Mouse (Mus musculus) heart, embryonic 10.5 days (tissue): ENCODE measurements around the gene Fmnl1. TPM values are rescaled to one million over a fixed set of nuclear protein-coding genes. Genes with fewer than 3 reads are reported as not detected.
A peak's percentile ranks its signal among the peaks of the same experiment; 100 is the strongest.

ENCODE experiments used
- DNase-seq: peaks from one replicate; pipeline ENCODE4 v3.0.0-alpha.2; 2017; ENCODE audit warnings: low spot score
- H3K27ac ChIP-seq: fragments of 300-500 bp; sonication (generic); 2 replicates; pipeline ENCODE4 v1.5.1; 2016; ENCODE audit warnings: mild to moderate bottlenecking
- H3K27me3 ChIP-seq: fragments of 300-500 bp; sonication (generic); 2 replicates; pipeline ENCODE4 v1.6.1; 2016; ENCODE audit warnings: mild to moderate bottlenecking; ENCODE audit not compliant: poor library complexity, insufficient read depth, severe bottlenecking
- H3K36me3 ChIP-seq: fragments of 300-500 bp; sonication (generic); 2 replicates; pipeline ENCODE4 v1.6.1; 2016; ENCODE audit warnings: mild to moderate bottlenecking, moderate library complexity
- H3K4me1 ChIP-seq: fragments of 300-500 bp; sonication (generic); 2 replicates; pipeline ENCODE4 v1.6.1; 2016; ENCODE audit warnings: mild to moderate bottlenecking
- H3K4me3 ChIP-seq: fragments of 300-500 bp; sonication (generic); 2 replicates; pipeline ENCODE4 v1.5.1; 2016; ENCODE audit warnings: mild to moderate bottlenecking, moderate library complexity
- H3K9me3 ChIP-seq: fragments of 300-500 bp; sonication (generic); 2 replicates; pipeline ENCODE4 v1.6.1; 2016; ENCODE audit warnings: mild to moderate bottlenecking, moderate library complexity
- WGBS: fragments of 180-500 bp; shearing (Covaris S2); methylation state at CpG from one replicate; pipeline ENCODE4 v1.1.7; 2016; 5-methylcytosine and 5-hydroxymethylcytosine counted together
- polyA plus RNA-seq: library from polyadenylated mRNA; unstranded; fragments of >200 nt; fragmentation: Nextera tagmentation; extraction: Ambion mirVana; gene quantifications from 2 replicates; pipeline ENCODE4 v1.2.1, GENCODE M21; 2016

Fmnl1 gene
- 0.92 and 1.2 TPM in 2 replicates for polyA plus RNA-seq

DNA sequence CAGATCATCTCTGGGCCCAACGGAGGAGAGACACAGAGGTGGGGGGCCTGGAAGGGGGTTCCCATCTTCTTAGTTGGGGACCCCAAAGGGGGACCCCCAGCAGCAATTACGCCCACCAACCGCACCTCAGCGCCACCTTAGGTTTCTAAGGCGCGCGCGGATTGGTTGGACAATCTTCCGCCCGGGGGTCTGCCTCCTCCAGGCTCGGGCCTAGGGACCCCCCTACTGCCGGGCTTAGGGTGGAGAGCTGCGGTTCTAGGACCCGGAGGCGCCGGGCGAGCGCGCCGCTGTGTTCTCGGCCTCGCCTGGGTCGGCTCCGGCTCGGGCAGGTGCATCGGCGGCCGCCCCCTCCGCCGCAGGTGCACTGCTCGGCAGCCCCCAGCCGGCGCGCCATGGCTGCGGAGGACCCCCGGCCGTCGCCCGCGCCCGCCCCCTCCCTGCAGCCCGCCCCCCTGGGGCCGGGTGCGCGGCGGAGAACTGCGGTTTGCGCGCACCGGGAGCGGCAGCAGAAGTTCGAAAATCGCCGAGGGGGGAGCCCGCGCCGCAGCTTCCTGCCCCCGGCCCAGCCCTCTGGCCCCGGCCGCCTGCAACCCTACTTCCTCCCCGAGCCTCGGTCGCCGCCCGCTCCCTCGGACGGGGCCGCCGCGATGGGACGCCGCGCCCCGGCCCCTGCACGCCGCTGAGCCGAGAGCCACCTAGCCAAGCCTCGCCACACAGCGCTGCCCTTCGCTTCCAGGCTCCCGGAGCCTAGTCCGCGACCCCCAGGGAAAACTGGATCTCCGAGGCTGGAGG is at the start of gene Fmnl1:
Gene Fmnl1, plus strand, starts transcription at position 614 of the 792 bp plus-strand sequence.
- Histone ChIP-seq H3K4me1 (peaks cover 40% of the 10 kb centered on the region), H3K4me3 (peak within 1 kb of the TSS; percentile 77), H3K36me3 (no peaks in the 10 kb centered on the region), H3K27me3 (peaks cover 81% of the 10 kb centered on the region), H3K27ac (peak within 1 kb of the TSS; percentile 83), H3K9me3 (peaks cover 3% of the 10 kb centered on the region; the same call in 1 of the 2 replicates)
- WGBS: 1% methylated on average over 77 of the region's 84 CpGs
- no peak for DNase-seq

DNA sequence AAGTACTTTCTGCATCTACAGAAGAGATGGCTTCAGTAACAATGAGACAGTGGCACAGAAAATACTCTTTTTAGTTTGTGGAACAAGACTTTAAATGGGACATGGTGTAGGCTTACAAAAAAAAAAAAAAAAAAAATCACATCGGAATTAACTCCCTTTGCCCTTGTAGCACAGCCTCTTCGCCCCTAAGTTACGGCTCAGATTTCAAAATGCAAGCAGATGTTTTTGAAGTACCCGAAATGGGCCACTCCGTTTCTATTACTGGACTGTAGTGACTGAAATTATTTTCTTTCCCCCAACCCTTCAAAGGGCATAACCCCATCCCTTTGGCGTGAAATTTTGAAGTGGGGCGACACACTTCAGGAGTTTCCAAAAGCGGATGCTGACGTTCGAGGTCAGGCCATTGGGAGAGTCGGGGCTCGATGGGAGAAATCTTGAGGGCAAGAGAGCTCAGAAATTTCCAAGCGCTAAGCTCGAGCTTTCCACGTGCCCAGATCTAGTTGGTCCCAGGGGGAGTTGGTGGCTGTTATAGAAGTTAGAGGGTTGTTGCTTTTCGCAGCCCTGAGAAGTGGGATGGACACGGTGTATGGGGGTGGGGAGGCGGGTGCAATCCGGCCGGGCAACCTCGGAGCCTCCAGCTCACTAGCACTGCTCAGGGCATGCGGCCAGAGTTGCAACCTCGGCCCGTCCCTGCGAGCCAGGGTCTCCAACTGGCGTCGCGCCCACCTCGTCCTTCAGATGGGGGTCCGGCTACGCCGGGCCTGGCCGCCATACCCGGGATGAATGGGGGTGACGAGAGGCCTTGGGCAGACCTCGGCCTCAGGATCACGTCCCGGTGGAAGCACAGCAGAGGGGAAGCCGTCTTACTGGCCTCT is 39.0 kb upstream of the Fmnl1 start, which contains the start of gene Hexim2:
Gene Hexim2, plus strand, starts transcription at position 729 of the 875 bp plus-strand sequence.
- no peaks in the 10 kb centered on the region for H3K9me3 ChIP-seq
- under 1% methylated on average over 39 of the region's 39 CpGs for WGBS
- no peak for DNase-seq
- H3K27me3 ChIP-seq: no peaks in the 10 kb centered on the region
- peak within 1 kb of the TSS; percentile 100 for H3K27ac ChIP-seq
- H3K4me3 ChIP-seq: peak within 1 kb of the TSS; percentile 97
- no peaks in the 10 kb centered on the region for H3K36me3 ChIP-seq
- H3K4me1 ChIP-seq: peaks cover 46% of the 10 kb centered on the region

GRCm38 (mm10) chr11:103132576-103133455 is 38.1 kb upstream of the Fmnl1 start:
- Histone ChIP-seq H3K4me3 (peak overlapping the region; percentile 97), H3K27me3 (no peaks in the 10 kb centered on the region), H3K9me3 (no peaks in the 10 kb centered on the region), H3K36me3 (no peaks in the 10 kb centered on the region), H3K4me1 (peaks cover 46% of the 10 kb centered on the region), H3K27ac (peak overlapping the region; percentile 100)
- under 1% methylated on average over 54 of the region's 58 CpGs for WGBS
- DNase-seq: peak; percentile 99

DNA sequence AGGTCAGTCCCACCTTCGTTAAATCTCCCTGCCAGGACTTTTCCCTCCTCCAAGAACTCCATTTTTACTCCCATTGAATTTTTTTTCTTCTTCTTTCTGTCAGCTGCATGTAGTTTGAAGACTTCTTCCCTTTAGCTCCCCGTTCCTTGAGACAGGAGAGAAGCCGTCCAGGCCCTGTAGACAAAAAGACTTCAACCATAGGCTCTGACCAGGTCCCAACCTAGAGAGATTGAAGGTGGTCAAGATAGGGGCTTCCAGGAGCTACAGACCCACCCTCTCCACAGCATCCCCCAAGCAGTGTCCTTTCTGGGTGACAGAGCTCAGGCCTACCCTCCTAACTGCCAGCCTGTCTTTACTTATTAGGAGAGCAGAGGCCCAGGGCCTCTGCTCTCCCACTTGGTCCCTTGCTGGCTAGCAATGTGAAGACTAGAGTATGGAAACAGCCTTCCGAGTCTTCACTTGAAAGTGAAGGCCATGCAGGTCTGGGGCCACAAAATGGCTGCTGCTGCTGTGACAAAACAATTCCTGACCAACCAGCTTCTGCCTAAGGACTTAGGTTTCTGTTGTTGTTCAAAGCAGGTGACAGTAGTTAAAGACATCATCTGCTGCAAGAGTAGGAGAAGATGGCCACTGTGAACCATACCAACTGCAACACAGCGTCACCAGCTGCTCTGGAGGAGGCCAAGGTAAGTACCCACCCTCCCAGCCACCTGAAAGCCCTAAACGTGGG is 37.3 kb upstream of the Fmnl1 start:
- peaks cover 3% of the 10 kb centered on the region for H3K36me3 ChIP-seq
- peaks cover 46% of the 10 kb centered on the region for H3K4me1 ChIP-seq
- H3K27ac ChIP-seq: peak overlapping the region; percentile 84
- 54% methylated on average over 6 of the region's 6 CpGs for WGBS
- H3K4me3 ChIP-seq: peak overlapping the region; percentile 97
- DNase-seq: no peak
- H3K9me3 ChIP-seq: no peaks in the 10 kb centered on the region
- H3K27me3 ChIP-seq: no peaks in the 10 kb centered on the region

DNA sequence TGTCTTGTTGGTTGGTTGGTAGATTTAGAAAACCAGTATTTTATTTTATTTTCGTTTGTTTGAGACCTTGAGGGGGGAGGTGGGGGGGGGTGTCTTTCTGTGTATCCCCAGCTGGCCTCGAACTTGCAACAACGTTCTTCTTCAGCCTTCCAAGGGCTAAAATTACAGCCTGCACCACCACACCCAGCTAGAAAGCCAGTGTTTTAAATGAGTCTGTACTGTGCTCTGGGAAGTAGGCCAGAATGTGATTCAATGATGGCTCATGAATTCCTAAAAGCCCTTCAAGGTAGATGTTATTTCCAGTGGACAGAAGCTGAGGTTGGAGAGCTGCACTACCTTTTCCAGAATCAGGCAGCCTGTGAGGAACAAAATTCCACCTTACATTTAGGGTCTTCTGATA is 36.7 kb upstream of the Fmnl1 start:
- WGBS: 76% methylated on average over 3 of the region's 3 CpGs
- Histone ChIP-seq H3K4me3 (0 out of 2 replicates have a peak overlapping the region, but pooled peaks have one; percentile 97), H3K27me3 (no peaks in the 10 kb centered on the region), H3K9me3 (no peaks in the 10 kb centered on the region), H3K36me3 (peaks cover 9% of the 10 kb centered on the region), H3K27ac (peak overlapping the region; percentile 84), H3K4me1 (peaks cover 46% of the 10 kb centered on the region)
- DNase-seq: no peak

DNA sequence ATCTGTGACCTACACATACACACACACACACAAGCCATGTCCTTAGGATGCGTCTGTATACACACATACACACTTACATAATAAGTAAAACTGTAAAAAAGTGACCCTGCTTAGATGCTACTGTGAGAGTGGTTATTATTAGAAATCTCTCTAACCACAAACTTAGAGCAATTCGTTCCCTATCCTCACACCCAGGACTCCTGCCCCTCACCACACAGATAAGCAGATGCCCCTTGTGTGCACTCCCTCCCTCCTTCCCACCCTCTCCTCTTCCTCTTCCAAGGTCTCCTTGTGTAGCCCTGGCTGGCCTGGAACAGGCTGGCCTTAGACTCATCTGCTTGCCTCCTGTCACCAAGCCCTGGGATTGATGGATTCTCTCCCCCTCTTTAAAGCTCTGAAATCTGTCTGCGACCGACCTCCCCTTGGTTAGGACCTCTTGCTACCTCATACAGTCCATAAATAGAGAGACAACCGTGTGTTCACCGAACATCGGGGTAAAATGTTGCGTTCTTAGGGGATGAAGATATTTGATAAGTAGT is 34.8 kb upstream of the Fmnl1 start:
- DNase-seq: no peak
- Histone ChIP-seq H3K36me3 (peaks cover 15% of the 10 kb centered on the region), H3K27me3 (no peaks in the 10 kb centered on the region), H3K27ac (0 out of 2 replicates have a peak overlapping the region, but pooled peaks have one; percentile 38), H3K4me1 (peaks cover 44% of the 10 kb centered on the region), H3K4me3 (no peak overlapping the region), H3K9me3 (no peaks in the 10 kb centered on the region)
- WGBS: 70% methylated on average over 8 of the region's 8 CpGs

GRCm38 (mm10) chr11:103139951-103140762 is 30.8 kb upstream of the Fmnl1 start:
- H3K27ac ChIP-seq: peak overlapping the region; percentile 88
- no peaks in the 10 kb centered on the region for H3K27me3 ChIP-seq
- peaks cover 15% of the 10 kb centered on the region for H3K36me3 ChIP-seq
- H3K9me3 ChIP-seq: no peaks in the 10 kb centered on the region
- WGBS: 84% methylated on average over 14 of the region's 14 CpGs
- peaks cover 62% of the 10 kb centered on the region for H3K4me1 ChIP-seq
- no peak for DNase-seq
- H3K4me3 ChIP-seq: no peak overlapping the region

DNA sequence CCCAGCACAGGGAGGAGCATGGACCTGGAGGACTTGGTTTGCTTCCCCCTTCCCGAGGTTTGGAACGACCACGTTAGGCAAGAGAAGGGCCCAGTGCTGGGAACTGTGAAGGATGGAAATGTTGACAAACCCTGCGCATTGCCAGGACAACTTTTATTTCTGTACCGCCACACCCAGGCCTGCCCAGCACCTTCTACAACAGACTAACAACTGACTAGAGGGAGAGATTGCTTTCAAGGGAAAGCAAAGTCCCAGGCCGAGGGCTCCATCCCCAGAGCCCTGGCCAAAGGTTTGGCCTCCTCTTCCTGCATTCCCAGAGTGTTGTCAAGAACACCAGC is 30.2 kb upstream of the Fmnl1 start:
- Histone ChIP-seq H3K36me3 (peaks cover 15% of the 10 kb centered on the region), H3K4me1 (peaks cover 59% of the 10 kb centered on the region), H3K27me3 (no peaks in the 10 kb centered on the region), H3K4me3 (no peak overlapping the region), H3K9me3 (no peaks in the 10 kb centered on the region), H3K27ac (peak overlapping the region; percentile 88)
- 53% methylated on average over 6 of the region's 6 CpGs for WGBS
- DNase-seq: no peak

DNA sequence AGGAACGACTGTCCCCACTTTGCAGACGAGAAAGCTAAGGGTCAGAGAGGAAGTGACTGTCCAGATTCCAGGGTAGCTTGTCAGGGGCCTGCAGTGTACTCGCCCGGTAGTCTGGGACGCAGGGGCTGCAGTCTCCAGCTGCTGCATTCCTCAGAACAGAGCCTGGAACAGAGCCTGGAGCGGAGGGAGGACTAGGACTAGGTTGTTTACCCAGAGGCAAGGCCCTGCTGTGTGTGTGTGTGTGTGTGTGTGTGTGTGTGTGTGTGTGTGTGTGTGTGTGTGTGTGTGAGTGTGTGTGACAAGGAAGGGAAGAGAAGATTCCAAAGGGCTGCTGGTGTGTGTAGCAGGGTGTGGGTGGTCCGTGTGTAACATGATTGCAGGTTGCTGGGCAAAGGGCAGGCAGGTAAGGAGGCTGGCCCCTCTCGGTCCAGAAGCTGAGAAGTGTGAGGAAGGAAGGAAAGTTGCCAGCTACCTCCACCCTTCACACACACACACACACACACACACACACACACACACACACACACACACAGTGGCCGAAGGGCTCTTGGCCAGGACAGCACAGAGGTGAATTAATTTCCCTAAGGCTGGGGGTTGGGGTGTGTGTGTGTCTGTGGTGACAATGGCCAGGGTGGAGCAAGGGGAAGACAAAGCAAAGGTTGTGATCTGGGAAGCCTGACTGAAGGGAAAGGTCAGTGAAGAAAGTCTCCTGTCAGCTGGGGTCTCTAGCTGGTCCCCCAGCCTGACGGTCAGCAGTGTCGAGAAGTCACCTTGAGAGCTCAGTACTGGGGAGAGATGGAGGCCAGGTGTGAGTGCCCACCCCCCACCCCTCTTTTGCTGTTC is 29.6 kb upstream of the Fmnl1 start:
- Histone ChIP-seq H3K9me3 (no peaks in the 10 kb centered on the region), H3K27ac (peak overlapping the region; percentile 88), H3K4me1 (peaks cover 54% of the 10 kb centered on the region), H3K27me3 (no peaks in the 10 kb centered on the region), H3K4me3 (no peak overlapping the region), H3K36me3 (peaks cover 15% of the 10 kb centered on the region)
- DNase-seq: no peak
- WGBS: 26% methylated on average over 10 of the region's 11 CpGs

DNA sequence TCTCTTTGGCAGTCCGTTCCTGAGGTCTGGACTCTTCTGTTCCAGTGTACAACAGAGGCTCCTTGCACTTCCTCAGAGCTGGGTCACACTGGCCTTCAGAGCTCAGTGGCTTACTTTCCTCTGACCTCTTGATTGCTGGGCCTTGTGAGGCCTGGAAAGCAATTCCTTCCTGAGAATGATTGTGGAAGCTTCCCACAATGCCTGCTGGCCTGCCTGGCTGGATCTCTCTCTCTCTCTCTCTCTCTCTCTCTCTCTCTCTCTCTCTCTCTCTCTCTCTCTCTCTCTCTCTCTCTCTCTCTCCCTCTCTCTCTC is 29.0 kb upstream of the Fmnl1 start:
- DNase-seq: no peak
- H3K4me1 ChIP-seq: peaks cover 51% of the 10 kb centered on the region
- H3K27ac ChIP-seq: peak overlapping the region; percentile 88
- H3K27me3 ChIP-seq: no peaks in the 10 kb centered on the region
- H3K36me3 ChIP-seq: peaks cover 15% of the 10 kb centered on the region
- no peak overlapping the region for H3K4me3 ChIP-seq
- H3K9me3 ChIP-seq: no peaks in the 10 kb centered on the region
- WGBS: 38% methylated on average over 1 of the region's 1 CpGs
